Mouse (Mus musculus): ENCODE results near the gene Sbno1.

Sbno1 gene

GRCm38 (mm10) chr5:124444208-124444607 is 18.4 kb upstream of the Sbno1 start:
- DNase-seq (ENCODE audit: low spot score in 2 of 2), result no peak

DNA sequence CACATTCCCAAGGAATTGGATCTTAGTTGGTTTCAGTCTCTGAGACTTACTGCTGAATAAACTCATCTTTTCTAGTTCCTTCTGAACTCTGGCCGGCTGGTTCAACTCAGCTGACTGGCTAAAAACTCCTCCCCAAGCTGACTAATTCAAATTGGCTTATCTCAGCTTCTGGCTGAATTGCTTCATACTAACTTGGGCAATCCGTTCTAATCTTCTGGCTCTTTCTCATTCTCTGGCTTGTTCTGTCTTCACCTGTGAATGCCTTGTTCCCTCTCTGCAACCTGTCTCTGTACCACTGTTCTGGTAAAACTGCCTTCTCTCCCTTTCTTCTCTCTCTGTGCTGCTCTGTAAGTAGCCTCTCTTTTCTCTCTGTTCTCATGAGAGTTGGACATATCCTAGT is 16.8 kb upstream of the Sbno1 start:
- no peak for DNase-seq (ENCODE audit: low spot score in 2 of 2)

GRCm38 (mm10) chr5:124440094-124440701 is 14.4 kb upstream of the Sbno1 start:
- peak in 1 of 2 experiments; percentile 58 for DNase-seq (ENCODE audit: low spot score in 2 of 2)

GRCm38 (mm10) chr5:124439447-124440093 is 13.8 kb upstream of the Sbno1 start, which contains the start of gene Kmt5a:
Gene Kmt5a (plus strand): TSS chr5:124439930.
- peak; percentile 90 to 91 for DNase-seq (ENCODE audit: low spot score in 2 of 2)

DNA sequence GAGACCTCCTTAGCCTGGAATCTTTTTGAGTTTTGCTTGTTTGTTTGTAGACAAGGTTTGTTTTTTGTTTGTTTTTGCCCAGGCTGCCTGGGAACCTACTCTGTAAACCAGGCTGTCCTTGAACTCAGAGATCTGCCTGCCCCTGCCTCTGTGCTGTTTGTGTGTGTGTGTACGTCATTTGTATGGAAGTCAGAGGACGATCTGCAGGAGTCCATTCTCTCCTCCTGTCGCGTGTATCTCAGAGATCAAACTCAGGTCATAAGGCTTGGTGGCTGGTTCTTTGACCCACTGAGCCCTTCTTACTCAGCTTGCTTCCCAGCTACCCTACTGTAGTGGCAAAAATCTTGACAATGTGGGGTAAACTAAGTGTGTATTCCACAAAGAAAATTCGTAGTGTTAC is 12.9 kb upstream of the Sbno1 start:
- no peak for DNase-seq (ENCODE audit: low spot score in 2 of 2)

DNA sequence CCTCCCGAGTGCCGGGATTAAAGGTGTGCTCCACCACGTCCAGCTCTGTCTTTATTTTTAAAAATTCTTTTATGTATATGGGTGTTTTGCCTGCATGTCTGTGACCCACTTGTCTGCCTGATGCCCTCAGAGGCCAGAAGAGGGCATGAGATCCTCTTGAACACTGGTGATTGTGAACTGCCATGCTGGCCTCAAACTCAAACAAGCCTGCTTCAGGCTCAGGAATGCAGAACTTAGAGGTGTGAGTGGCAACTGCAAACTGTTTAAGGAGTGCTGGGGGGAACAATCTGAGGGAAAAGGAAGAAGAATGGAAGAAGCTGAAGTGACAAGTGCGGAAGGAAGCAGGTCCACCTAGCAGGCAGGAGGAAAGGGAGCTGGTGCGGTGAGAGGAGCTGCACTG is 12.4 kb upstream of the Sbno1 start:
- no peak for DNase-seq (ENCODE audit: low spot score in 2 of 2)

DNA sequence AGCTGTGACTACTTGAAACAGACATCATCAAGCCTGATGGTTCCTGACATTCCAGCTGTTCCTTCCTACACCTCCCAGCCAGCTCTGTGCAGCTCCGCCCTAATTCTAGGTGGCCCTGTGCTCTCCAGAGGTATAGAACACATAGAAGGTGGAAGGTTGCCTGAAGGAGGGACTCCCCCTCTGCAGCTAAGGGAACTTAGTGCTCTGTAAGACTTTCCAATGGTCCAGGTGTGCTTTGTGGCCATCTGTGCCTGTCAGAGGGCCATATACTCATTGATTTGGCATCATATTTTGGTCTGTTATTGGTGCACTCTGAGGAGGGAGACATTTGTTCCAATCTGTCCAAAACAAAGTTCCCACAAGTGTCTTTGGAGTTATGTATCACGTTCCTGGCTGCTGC is 7.2 kb upstream of the Sbno1 start:
- DNase-seq (ENCODE audit: low spot score in 2 of 2), result no peak

DNA sequence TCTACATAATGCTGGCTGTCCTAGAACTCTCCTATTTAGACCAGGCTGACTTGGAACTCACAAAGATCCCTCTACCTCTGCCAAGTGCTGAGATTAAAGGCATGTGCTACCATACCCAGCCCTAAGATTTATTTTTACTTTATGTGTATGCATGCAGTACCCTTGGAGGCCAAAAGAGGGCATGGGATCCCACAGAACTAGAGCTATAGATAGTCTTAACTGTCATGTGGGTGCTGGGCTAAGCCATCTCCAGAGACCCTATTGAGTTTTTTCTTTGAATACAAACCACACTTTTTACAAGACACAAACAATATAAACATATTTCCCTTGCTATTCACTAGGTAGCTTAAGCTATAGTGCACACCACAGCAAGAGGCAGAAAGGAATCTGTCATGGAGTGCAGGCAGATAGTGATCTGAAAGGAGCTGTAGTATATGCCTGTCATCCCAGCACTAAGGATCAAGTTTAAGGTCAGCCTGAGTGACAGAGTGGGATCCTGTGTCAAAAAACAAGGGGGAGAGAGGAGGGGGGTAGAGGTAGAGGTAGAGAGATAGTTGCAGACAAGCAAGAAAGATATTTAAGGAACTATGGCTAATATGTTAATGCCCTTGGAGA is 6.7 kb upstream of the Sbno1 start:
- DNase-seq (ENCODE audit: low spot score in 2 of 2), result peak; percentile 49 to 63

- DNase-seq (ENCODE audit: low spot score in 2 of 2), result no peak
Observed at GRCm38 (mm10) chr5:124426475-124427071, 772 bp upstream of the Sbno1 start.

- DNase-seq (ENCODE audit: low spot score in 2 of 2), result peak in 1 of 2 experiments; percentile 27
Observed at GRCm38 (mm10) chr5:124424723-124425411, 934 bp downstream of the Sbno1 start.

GRCm38 (mm10) chr5:124424200-124424722 is 1.5 kb downstream of the Sbno1 start:
- DNase-seq (ENCODE audit: low spot score in 2 of 2), result no peak

- DNase-seq (ENCODE audit: low spot score in 2 of 2), result no peak
Observed at GRCm38 (mm10) chr5:124421786-124422185, 4.0 kb downstream of the Sbno1 start.

GRCm38 (mm10) chr5:124418903-124419302 is 6.9 kb downstream of the Sbno1 start:
- DNase-seq (ENCODE audit: low spot score in 2 of 2), result no peak

DNA sequence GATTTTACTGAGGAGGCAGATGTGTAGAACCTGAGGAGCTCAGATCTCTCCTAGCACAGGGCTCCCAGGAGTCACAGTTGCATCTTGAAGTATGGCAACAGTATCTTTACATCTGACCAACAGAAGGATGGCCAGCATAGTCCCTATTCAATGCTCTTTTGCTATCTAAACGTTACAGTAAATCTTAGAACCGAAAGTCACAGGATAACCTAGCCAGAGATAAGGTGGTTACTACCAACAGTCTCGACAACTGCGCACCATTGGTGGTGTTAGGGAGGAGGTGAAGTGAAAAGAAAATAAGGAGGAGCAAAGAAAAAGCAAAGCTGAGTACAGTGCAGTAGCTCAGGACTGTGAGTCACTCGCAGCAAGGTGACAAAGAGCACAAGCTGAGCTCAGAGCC is 13.6 kb downstream of the Sbno1 start:
- no peak for DNase-seq (ENCODE audit: low spot score in 2 of 2)

- DNase-seq (ENCODE audit: low spot score in 2 of 2), result no peak
Observed at GRCm38 (mm10) chr5:124410808-124411207, 15.0 kb downstream of the Sbno1 start.

DNA sequence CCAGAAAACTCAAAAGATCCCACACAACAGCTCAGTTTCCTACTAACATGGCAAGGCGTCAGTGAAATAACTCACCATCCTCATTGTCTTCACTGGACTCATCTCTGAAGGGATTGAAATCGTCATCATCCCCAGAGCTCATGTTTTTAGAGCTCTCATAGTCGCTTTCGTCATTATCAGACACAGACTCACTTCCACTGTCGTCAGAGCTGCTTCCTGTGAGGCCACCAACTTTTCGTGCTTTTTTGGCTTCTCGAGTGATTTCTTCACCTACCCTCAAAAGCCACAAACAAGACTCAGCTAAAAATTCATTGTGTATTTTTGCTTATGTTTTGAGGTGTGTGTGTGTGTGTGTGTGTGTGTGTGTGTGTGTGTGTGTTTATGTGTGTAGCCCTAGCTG is 32.1 kb downstream of the Sbno1 start:
- DNase-seq (ENCODE audit: low spot score in 2 of 2), result no peak

DNA sequence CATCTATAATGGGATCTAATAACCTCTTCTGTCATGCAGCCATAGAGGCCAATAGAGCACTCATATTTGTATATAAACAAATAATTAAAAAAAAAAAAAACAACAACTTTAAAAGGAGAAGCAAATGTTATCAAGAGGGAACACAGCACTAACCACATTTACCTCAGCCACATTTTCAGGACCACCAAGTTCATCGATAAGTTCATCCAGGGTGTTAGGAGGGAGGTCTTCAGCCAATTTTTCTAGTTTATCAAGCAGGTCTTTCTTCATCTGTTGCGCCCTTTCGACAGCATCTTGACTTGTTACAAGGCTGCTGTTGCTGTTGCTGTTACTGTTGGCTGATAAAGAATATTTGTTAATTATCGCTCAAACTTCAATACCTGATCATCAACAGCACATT is 33.4 kb downstream of the Sbno1 start:
- DNase-seq (ENCODE audit: low spot score in 2 of 2), result no peak

DNA sequence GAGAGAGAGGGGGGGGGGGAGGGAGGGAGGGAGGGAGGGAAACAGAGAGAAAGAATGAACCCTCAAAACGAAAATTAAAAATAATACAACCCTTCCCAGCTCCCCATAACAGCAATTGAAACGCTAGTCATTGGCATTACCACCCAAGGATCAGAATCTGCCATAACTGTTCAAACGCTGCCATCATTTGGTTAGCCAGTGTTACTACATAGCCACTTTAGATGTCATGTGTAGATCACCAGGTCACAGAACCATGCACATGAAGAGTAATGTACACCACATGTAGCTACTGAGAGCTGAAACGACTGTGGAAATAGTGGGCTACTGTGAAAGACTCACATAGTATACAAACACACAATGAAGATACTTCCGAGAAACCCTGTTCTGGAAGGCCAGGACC is 37.9 kb downstream of the Sbno1 start:
- DNase-seq (ENCODE audit: low spot score in 2 of 2), result no peak

DNA sequence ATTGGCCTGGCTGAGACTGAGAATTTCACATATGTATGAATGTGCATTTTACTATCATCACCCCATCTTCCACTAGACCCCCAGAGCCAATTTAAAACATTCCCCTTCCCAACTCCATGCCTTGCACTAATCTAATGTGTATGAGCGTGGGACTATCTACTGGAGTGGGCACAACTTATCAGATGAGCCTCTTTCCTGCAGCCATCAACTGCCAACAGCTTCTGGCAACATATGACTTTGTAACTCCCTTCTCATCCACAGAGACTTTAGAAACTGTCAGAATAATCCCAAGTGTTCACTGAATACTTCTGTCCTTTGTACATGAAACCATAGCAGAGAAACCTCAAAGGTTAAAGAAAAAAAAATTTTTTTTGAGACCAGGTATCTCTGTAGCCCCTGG is 45.7 kb downstream of the Sbno1 start:
- DNase-seq (ENCODE audit: low spot score in 2 of 2), result no peak

DNA sequence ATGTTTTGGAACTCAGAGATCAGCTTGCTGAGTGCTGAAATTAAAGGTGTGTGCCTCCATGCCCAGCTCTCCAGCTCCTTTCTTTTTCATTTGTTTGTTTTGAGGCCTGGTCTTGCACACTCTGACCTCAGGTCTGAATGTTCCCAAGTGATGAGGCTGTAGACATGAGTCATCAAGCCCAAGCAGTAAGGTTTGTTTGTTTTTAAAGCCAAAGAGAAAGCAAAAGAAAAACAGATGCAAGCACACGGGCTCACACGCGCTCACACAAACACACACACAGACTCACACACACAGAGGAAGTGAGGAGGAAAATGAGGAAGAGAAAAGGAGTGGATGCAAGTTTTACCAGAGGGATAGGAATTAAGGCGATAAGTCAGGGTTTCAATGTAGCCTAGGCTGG is 48.7 kb downstream of the Sbno1 start:
- DNase-seq (ENCODE audit: low spot score in 2 of 2), result no peak

DNA sequence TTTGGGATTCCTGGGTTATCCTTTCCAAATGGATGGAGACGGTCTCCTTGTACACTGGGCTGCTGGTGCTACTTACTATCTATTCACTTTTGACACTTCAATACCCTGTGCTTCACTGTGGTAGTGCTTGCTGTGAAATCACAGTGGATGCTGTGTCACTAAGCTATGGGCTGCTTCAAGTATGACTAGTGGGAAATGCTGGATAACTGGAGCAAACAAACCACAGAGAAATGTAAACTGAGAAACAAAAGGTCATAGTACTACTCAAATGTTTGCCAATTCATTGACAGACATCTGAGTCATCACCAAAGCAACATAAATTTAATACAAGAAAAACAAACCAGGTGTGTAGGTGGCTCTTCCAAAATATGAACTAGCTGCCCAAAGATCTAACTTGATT is 49.4 kb downstream of the Sbno1 start:
- no peak for DNase-seq (ENCODE audit: low spot score in 2 of 2)

- no peak for DNase-seq (ENCODE audit: low spot score in 2 of 2)
Observed at GRCm38 (mm10) chr5:124374298-124374697, 51.5 kb downstream of the Sbno1 start.

All from frontal cortex, postnatal 10 days (tissue).